Mouse (Mus musculus) adrenal gland, postnatal 14 days (tissue): ENCODE results near the gene Rpa3. TPM values are rescaled to one million over a fixed set of nuclear protein-coding genes. Genes with fewer than 3 reads are reported as not detected.
A peak's percentile ranks its signal among the peaks of the same experiment; 100 is the strongest.

Source experiments
- DNase-seq: peaks from one replicate; pipeline ENCODE4 v3.0.0; 2021; ENCODE audit warnings: mixed read lengths
- total RNA-seq: library from RNA; stranded (reverse); gene quantifications from 2 replicates; pipeline ENCODE4 v1.2.3, GENCODE M21; 2021

Gene Rpa3
- total RNA-seq, 1 experiment from 2014 or later, result 32.2 TPM

GRCm38 (mm10) chr6:8209047-8209865, 49.7 kb downstream of the Rpa3 start, which contains the start of gene Mios:
Gene Mios (plus strand): TSS chr6:8209222.
- DNase-seq, result peak; percentile 92

Other genes starting within 250 kb of the Rpa3 start
- 3.5 and 4.7 TPM in 2 replicates for gene Col28a1, start 66.6 kb downstream of the Rpa3 start, total RNA-seq
- gene Mios, start 50.0 kb downstream of the Rpa3 start, total RNA-seq, result 18.0 and 18.6 TPM in 2 replicates
- 11.1 and 14.5 TPM in 2 replicates for gene Umad1, start 115 bp upstream of the Rpa3 start, total RNA-seq
- gene Gm45062, start 277 bp upstream of the Rpa3 start, total RNA-seq, result 2.0 TPM in 1 of 2 replicates, not detected in the other